Mouse (Mus musculus) large intestine, adult 2 months (tissue): ENCODE measurements at regions not wholly inside any gene's neighbourhood (a gene's known extent, or its start where the extent isn't known, plus 50 kb on each side); places are given as distances from the start of the nearest gene placed in this dataset.

Experiments used
- DNase-seq: peaks from one replicate; pipeline ENCODE4 v3.0.0-alpha.2; 2012; ENCODE audit warnings: low read depth, low spot score
- WGBS: fragments of 180-500 bp; shearing (Covaris S2); methylation state at CpG from one replicate; pipeline ENCODE4 v1.1.7; 2018; 5-methylcytosine and 5-hydroxymethylcytosine counted together

DNA sequence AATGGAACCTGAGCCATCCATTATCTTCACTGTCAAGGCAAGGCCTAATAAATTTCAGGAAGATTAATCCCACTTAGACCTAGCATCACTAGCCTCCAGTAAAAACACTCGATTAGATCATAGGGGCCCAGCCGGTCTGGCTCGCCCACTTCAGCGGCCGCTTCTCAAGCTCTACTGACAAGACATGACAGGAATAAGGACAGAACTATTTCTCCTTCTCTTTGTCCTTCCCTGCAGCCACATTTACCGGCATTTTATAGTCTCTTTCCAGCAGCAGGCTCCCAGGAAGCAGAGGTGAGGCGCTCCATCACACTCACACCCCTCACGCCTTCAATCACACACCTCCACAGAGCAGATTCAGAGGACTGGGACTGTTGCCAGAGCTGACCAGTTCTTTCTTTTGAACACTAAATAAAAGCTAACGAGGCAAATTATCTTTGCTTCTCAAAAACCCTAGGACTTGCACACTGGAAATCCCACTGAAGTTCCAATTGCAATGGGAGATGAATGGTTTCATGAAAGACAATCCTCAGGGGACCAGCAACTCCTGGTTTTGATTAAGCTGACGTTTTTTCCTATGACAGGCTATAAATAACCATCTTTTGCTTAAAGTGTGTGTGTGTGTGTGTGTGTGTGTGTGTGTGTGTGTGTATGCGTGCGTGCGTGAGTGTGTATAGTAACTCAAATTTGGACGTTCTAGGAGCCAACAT is 184.6 kb downstream of the Sox4 start:
- 76% methylated on average over 14 of the region's 14 CpGs for WGBS
- DNase-seq: no peak

DNA sequence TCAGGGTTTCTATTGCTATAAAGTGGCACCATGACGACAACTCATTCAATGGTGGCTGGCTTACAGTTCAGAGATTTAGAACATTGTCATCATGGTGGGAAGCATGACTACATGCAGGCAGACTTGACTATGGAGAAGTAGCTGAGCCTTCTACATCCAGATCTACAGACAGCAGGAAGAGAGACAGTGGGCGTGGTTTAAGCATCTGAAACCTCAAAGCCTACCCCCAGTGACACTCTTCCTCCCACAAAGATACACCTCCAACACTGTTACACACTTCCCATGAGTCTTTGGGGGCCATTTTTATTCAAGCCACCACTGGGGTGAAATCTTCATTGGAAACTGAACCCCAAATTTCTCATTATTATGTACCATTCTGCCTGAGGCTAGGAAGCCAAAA is 191.0 kb downstream of the Sox4 start:
- DNase-seq: no peak
- 89% methylated on average over 2 of the region's 2 CpGs for WGBS

DNA sequence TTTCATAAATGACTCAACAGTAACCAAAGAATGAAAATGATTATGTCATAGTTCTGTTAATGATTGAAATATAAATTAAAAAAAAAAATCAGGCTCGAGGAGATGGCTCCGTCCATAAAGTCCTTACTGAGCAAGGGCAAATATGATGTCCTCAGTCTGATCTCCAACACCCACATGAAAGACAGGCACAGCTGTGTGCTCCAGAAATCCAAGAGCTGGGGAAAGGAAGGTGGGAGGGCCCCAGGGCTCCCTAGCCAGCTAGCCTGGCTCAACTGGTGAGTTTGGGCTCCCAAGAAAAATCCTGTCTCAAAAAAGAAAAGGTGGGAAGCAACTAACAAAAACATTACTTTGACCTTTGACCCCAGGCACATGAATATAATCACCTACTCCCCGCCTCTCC is 194.5 kb downstream of the Sox4 start:
- WGBS: 31% methylated on average over 3 of the region's 3 CpGs
- DNase-seq: no peak

DNA sequence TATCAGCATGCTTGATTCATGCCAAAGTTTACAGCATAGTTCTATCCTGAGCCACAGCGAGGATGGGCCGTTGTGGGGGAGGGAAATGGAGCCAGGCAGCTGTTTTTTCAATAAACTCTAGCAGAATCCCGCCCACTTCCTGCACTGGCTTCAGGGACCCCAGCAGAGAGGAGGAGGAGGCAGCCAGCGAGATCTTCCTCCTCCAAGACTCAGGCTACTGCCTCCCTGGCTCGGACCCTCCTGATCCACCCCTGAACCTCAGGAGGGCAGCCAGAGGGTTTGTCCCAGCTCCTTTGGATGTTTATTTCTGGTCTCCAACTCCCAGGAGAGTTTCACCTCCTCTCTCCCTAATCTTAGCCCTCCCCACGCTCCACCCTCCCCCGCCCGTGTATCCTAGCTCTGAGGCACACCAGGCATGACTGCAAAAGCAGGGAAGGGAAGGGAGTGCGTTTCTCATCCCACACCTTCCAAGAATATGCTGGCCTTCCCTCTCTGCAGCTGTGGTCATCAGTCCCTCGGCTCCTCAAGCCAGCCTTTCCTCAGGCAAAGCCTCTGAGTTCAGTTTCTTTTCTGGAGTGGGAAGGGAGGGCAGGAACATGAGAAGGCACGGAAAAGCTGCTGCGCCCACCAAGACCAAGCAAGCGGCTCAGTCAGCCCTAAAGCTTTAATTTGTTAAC is 195.5 kb downstream of the Sox4 start:
- no peak for DNase-seq
- WGBS: 18% methylated on average over 13 of the region's 13 CpGs

DNA sequence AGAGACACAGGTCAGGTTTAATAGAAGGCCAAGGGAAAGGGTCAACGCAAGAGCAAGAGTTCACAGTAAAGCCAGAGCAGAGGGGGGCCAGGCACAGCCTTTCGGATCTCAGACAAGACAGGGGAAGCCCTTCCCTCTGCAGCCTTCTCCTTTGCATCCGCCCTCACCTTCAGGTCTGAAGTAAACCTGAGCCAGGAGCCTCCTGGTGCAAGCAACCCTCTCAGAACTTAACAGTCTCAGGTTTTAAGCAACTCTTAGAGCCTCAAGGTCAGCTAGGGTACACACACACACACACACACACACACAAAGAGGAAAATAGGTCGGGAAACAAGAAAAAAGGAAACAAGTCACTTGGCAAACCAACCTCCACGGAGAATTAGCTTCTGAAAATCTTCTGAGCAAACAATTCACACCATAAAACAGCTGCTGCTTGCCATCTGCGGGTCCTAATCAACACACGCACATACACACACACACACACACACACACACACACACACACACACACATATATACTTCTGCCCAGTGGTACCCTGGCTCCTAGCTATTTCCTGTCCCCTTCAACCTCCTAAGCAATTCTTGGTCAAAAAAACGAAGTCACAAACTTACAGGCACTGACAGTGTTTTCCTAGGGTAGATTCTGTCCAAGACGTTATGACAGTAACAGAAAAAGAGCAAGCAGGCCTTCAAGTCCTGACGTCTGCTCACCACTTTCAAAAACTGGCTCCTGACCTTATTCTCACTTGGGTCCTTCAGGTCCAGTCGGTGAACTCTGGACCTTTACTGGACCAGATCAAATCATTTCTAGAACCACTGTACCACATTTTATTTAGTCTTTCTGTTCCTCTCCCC is 196.4 kb downstream of the Sox4 start:
- WGBS: 21% methylated on average over 11 of the region's 11 CpGs
- no peak for DNase-seq

DNA sequence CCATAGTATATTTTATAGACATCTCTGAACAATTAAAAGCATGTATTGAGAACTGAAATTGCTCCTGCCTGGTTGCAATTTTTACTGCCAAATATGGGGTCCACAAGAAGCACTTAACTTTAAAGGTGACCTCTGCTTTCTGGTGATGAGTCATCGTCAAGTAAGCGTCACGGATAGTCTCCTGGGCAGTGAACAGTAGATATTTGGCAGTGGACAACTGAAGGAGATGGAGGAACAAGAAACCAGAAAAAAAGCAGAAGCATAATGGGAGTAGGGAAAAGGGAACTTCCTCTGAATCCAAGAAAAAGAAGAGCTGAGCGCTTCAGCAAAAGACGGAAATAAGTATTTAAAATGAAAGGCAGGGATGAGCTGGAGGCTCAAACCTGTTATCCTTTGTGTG is 199.3 kb downstream of the Sox4 start:
- 61% methylated on average over 5 of the region's 5 CpGs for WGBS
- DNase-seq: no peak

DNA sequence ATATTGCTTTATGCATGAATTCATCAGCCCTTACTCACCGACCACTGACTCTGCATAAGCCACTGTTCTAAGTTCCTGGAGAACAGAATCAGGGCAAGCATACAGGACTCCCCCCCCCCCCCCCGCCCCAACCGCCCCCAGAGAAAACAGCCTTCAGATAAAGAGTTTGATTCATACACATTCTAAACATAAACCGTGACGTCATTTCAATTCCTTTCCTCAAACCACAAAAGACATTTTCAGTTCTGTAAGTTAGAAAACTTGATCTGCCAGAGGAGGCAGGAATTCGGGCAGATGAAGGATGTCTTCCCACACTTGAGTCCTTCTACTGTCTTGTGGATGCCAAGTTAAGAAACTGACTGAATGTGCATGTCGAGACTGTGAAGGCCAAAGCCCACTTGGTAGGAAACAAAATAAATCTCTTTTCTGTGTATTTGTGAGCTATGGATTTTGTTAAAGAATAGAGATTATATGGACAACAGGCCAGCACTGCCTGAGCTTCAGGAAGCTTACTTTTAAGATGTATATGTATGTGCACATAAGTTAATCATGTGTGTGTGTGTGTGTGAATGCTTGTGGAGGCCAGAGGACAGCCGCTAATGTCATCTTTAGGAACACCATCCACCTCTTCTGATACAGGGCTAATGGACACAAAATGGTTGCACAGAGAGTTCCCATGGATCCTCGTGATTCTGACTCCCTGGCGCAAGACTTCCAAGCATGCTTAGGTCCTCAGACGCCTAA is 202.4 kb downstream of the Sox4 start:
- WGBS: 77% methylated on average over 11 of the region's 11 CpGs
- no peak for DNase-seq

DNA sequence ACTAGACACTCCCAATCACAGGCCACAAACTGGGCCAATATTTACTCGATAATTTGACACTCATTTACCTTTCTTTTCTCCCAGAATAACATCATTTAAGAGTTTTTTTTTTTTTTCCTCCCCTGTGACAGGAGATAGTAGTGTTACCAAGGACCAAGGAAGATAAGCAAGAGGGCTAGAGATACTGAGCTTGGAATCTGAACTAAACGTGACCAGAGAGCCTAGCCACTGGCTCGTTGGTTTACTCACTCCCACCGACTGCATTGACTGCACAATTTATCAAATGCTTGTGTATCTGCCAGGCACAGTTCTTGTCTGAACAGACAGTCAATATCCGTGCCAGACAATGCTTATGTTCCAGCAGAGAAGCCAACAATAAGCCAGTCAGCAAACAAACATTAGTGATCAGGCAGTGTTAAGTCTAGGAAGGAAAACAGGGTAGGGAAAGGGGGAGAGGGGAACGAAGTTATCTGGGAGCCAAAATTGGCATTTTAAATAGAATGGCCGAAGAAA is 213.3 kb downstream of the Sox4 start:
- DNase-seq: no peak
- WGBS: 34% methylated on average over 7 of the region's 7 CpGs

DNA sequence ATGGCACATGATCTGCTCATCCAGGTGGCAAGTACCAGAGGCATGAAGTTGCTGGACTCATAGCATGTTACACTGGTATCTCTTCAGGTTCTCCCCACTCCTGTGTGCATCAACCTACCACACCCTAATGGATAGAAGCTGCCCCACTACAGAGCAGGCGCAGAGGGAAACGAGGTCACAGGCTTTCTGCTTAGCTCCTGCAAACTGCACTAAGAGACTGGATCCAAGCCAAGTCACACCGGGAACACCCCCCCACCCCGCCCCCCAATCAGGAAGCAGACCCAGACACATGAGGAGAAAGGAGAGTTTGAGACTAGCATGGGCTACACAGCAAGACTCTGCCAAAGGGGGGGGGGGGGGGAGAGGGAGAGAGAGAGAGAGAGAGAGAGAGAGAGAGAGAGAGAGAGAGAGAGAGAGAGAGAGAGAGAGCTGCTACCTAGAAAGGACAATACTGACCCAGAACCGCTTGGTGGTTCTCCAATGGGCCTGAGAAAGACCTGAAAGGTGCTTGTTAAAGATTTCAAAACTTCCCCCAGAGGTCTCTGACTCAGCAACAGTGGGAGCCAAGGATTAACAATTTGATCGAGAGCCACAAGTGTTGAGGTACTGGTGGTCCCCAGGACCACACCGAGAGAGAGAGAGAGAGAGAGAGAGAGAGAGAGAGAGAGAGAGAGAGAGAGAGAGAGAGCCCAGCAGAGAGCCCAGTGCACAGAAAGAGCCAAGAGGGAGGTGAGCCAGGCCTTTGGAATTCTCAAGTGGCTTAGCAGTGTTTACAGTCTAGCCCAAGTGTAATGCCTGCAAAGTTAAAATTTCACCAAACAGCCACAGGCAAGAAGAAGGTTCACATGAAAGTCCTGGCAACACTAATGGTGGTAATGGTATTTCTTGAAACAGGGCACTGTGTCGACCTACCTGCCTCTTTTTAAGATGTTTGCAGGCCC is 215.1 kb downstream of the Sox4 start:
- DNase-seq: no peak
- WGBS: 20% methylated on average over 8 of the region's 8 CpGs

DNA sequence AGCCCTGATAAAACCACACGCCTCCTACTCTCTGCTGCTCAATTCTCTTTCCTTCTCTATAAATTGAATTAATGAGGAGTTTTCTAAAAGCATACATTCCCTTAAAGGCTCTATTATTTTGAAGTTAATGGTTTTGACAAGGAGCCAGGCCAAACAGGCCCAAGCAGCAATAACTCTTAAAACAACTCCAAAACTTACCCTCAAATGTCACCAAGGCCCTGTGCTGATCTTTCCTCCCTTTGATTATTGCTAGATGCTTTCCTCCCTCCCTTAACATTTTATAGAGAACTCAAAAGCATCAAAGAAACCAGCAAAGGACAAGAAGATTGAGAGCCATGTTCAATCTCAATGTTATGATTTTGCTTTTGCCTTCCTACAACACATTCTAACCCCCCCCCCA is 221.0 kb downstream of the Sox4 start:
- 83% methylated on average over 1 of the region's 1 CpGs for WGBS
- no peak for DNase-seq

DNA sequence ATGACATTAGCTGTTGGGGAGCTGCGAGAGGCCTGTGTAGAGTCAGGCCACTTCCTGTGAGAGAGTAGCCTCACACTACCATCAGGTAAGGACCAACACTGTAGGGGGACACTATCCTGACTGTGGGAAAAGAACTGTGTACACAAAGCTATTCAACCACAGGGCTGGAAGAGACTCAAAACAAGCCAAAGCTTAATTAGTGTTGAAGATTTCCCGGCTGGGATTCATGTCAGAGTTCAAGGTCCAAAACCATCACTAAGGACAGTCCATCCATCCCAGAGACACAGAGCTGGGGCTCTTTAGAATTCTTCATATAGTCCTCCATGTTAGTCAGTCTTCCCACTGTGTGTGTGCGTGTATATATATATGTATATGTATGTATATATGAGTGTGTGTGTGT is 221.5 kb downstream of the Sox4 start:
- DNase-seq: no peak

DNA sequence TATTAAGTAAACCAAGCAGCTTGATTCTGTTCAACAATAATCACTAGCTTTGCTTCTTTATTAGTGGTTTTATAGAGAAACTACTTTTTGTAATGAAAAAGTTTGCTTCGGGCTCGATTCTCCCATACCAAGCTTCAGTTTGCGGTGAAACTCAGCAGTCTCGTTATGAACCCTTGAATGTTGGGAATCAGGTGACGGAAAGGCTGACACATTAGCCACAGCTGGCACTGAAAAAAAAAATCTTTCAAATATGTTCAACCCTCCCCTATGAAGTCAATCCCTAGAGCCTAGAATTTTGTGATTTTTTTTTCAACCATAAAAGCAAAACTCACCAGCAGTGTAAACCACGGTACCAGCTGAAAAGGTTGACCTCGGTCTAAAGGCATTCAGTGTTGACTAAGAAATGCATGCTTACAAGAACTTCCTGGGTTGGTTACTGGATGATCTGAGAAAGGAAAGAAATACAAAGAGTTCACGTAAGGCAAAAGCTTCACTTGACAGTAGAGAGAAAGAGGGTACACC is 223.4 kb downstream of the Sox4 start:
- DNase-seq: no peak
- WGBS: 85% methylated on average over 8 of the region's 8 CpGs

More for the DNA sequence above, 221.5 kb downstream of the Sox4 start:
- 68% methylated on average over 3 of the region's 3 CpGs for WGBS

DNA sequence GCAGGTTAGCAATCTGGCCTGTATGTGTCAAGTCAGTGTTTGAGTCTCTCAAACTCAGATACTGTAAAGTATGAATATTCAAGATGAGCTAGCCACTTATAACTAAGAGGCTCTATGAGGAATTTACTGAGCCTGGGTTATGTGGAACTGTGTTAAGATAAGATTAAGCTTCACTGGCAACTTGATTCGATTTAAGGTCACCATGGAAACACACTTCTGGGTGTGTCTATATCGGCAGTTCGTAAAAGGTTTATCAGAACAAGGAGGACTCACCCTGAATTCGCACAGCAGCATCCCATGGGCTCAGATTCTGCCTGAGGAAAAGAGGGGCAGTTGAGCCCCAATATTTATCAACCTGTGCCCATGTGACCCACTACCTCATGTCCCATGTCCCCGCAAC is 224.7 kb downstream of the Sox4 start:
- 56% methylated on average over 5 of the region's 5 CpGs for WGBS

DNA sequence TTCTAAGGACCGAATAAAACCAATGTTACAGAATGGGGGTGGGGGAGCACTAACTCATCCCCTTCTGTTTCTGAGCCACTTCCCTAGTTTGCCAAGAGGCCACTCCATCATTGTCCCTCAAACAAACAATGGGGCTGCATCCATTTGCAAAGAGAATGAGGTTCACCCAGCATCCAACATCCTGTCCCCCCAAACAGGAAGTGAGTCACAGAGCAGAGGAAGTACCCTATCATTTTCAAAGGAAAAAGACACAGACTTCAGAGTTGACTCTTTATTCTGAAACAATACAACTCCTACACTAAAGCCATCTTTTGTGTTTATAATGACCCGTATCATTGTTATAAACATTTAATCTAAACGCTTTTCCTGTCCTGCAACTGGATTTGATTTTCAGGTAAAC is 229.2 kb downstream of the Sox4 start:
- 79% methylated on average over 3 of the region's 3 CpGs for WGBS
- DNase-seq: no peak

More for the DNA sequence above, 224.7 kb downstream of the Sox4 start:
- no peak for DNase-seq

DNA sequence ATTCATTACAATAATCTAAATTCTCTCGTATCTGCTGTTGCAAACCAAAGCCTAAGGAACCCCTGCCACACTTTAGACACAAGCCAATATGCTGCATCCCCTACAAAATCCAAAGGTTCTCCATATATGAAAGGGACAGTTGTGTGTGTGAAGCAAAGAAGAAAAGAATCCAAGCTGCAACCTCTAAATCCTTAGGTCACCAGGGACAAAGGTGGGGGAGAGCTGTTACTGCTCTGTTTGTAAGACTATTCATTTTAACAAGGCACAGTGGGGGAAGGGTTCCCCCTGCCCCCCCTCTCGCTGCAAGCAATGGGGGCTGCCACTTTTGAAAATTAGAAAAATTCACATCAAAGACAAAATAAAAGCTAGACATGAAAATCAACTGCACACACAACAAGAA is 231.4 kb downstream of the Sox4 start:
- 92% methylated on average over 2 of the region's 2 CpGs for WGBS
- DNase-seq: no peak

DNA sequence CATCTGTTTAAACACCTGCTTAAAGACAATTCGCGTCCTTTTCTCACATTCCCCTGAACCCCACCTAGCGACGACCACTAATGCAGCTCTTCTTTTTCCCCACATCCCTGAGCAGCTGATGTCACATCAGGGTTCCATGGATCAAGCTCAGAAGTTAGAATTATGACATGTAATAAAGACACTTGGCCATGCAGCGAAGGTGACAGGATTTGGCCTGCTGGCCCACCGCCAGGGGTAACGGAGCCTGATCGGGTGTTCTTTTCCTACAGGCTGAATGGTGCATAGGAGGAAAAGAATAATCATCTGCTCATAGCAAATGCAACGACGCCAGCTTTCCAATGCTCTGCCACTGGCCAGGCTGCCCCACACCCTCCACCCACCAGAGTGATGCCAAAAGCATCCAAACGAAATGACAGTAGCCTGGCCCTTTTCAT is 231.9 kb downstream of the Sox4 start:
- 65% methylated on average over 11 of the region's 11 CpGs for WGBS
- DNase-seq: no peak

DNA sequence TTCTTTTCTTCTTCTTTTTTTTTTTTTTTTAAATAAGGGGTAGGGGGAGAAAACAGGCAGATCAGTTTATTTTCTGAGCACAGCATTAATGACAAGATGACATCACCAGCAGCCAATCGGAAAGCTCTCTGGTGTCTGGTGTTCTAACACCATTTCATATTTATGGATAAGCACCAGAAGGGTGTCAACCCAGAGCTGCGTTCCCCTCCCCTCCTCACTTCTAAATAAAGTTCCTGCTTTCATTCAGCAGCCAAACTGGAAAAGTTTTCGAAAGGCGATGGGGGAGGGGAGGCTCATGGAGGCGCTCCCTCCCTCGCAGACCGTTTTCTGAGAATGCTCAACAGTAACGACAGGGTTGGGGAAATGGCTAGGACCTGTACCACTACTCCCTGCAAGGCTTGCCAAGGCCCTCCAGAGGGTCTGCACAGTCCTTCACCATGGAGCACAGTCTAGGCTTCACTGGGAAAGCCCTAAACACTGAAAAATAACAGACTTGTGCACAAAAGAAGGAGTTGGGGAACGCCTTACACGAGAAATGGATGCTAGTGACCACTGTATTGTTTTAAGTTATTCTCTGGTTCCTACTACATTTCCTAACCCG is 232.8 kb downstream of the Sox4 start:
- WGBS: 49% methylated on average over 11 of the region's 11 CpGs
- no peak for DNase-seq

DNA sequence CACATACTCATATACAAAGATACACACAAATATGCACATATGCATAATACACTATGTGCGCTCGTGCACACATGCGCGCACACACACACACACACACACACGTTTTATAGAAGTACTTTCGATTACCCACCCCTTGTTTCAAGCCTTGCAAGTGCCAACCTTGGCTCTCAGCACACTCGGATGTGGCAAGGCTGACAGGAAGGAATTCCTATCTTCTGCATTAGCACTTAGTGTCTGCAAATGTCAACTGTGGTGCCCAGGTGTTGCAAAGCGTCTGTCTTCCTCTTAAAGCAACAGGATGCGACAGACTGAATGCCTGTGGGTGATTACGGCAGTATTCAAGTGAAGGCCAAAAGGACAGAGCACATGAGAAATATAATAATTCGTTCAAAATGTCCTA is 233.3 kb downstream of the Sox4 start:
- 77% methylated on average over 11 of the region's 11 CpGs for WGBS
- no peak for DNase-seq
